Mouse (Mus musculus) embryonic facial prominence, embryonic 12.5 days (tissue): ENCODE results near the gene Top2a. TPM values are rescaled to one million over a fixed set of nuclear protein-coding genes. Genes with fewer than 3 reads are reported as not detected.

Experiments
- ATAC-seq: fragments of 200-750 bp; cut with Nextera tagmentation; 2 replicates; pipeline ENCODE4 v1.8.0; 2017; ENCODE audit not compliant: insufficient number of reproducible peaks, insufficient read depth, low FRiP score, low TSS enrichment
- H3K27ac ChIP-seq: fragments of 300-500 bp; sonication (generic); 2 replicates; pipeline ENCODE4 v1.5.1; 2016; ENCODE audit warnings: mild to moderate bottlenecking
- H3K27me3 ChIP-seq: fragments of 300-500 bp; sonication (generic); 2 replicates; pipeline ENCODE4 v1.6.1; 2016; ENCODE audit warnings: mild to moderate bottlenecking, moderate library complexity
- H3K36me3 ChIP-seq: fragments of 300-500 bp; sonication (generic); 2 replicates; pipeline ENCODE4 v1.6.1; 2016; ENCODE audit warnings: mild to moderate bottlenecking
- H3K4me1 ChIP-seq: fragments of 300-500 bp; sonication (generic); 2 replicates; pipeline ENCODE4 v1.6.1; 2016
- H3K4me2 ChIP-seq: fragments of 300-500 bp; sonication (generic); replicated peaks from 2 replicates; pipeline ENCODE4 v1.6.1; 2016; ENCODE audit warnings: mild to moderate bottlenecking, moderate library complexity
- H3K4me3 ChIP-seq: fragments of 300-500 bp; sonication (generic); 2 replicates; pipeline ENCODE4 v1.5.1; 2016; ENCODE audit warnings: mild to moderate bottlenecking
- H3K9ac ChIP-seq: fragments of 300-500 bp; sonication (generic); 2 replicates; pipeline ENCODE4 v1.6.1; 2016; ENCODE audit warnings: mild to moderate bottlenecking, moderate library complexity
- H3K9me3 ChIP-seq: fragments of 300-500 bp; sonication (generic); 2 replicates; pipeline ENCODE4 v1.6.1; 2016; ENCODE audit warnings: mild to moderate bottlenecking, moderate library complexity
- WGBS: fragments of 180-500 bp; shearing (Covaris S2); methylation state at CpG from one replicate; pipeline ENCODE4 v1.1.7; 2016; 5-methylcytosine and 5-hydroxymethylcytosine counted together
- polyA plus RNA-seq: library from polyadenylated mRNA; unstranded; fragments of >200 nt; fragmentation: Nextera tagmentation; extraction: Ambion mirVana; gene quantifications from 2 replicates; pipeline ENCODE4 v1.2.1, GENCODE M21; 2016

Top2a gene
- polyA plus RNA-seq, 1 experiment from 2014 or later: 288 TPM

DNA sequence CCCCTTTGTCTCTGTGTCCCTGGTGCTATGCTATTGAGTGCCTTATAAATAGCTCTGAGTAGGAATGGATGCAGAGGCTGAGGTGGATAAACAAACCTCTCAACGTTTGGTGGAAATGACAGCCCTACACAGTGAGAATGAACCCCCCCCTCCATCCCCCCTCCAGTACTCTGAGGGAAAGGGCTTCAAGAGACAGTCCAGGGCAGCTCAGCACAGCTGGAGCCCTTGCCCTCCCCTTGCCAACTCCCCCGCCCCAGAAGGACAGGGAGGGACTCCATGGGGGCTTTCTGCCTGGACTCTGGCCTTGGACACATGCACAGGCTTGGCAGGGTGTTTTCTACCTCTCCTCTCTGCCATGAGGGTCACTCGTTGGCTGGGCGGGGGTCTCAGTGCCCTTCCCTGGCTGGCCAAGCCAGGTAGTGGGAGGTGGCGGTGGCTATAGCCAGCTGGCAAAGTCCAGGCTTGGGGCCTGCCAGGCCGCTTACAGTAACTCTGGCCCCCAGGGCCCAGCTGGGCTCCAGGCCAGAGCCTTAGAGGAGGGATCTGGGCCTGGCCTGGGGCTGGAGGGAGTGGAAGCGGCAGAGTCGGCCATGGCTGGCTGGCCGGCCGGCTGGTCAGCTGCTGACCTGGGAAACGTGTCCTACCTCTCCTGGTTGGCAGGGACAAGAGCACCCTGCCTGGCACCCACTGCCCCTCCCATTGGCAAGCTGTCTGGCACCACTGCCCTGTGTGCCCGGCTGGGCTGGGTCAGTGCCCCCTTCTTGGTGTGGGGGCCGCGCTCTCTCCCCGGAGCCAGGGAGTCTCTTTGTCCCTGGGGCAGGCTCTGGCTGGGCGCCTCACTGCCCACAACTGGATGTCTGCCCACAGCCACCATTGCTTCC, 72.7 kb downstream of the Top2a start:
- H3K4me3 ChIP-seq: no peak overlapping the region
- no peaks in the 10 kb centered on the region for H3K27me3 ChIP-seq
- WGBS: 72% methylated on average over 16 of the region's 16 CpGs
- H3K9me3 ChIP-seq: no peaks in the 10 kb centered on the region
- no peak for ATAC-seq
- H3K27ac ChIP-seq: peak overlapping the region; percentile 60; the same call in 1 of the 2 replicates
- H3K36me3 ChIP-seq: peaks cover 27% of the 10 kb centered on the region
- peaks cover 68% of the 10 kb centered on the region for H3K4me1 ChIP-seq
- no peak overlapping the region; the same call in 1 of the 2 replicates for H3K9ac ChIP-seq
- no peak overlapping the region for H3K4me2 ChIP-seq

DNA sequence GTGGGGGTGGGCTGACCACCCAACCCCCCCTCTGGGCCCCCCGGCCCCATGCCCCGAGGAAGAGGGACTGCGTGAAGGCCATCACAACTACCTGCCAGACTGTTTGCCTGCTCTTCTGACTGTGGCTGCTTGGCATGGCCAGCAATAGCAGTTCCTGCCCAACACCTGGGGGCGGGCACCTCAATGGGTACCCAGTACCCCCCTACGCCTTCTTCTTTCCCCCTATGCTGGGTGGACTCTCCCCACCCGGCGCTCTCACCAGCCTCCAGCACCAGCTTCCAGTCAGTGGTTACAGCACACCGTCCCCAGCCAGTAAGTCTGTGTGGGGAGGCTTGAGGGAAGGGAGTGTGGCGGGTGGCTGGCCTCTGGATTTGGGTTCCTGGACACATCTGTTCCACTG, 73.5 kb downstream of the Top2a start:
- Histone ChIP-seq H3K27me3 (no peaks in the 10 kb centered on the region), H3K36me3 (peaks cover 26% of the 10 kb centered on the region), H3K4me2 (no peak overlapping the region), H3K4me1 (peaks cover 69% of the 10 kb centered on the region), H3K4me3 (no peak overlapping the region), H3K9me3 (no peaks in the 10 kb centered on the region), H3K27ac (no peak overlapping the region), H3K9ac (no peak overlapping the region)
- ATAC-seq: no peak
- WGBS: 83% methylated on average over 9 of the region's 9 CpGs

DNA sequence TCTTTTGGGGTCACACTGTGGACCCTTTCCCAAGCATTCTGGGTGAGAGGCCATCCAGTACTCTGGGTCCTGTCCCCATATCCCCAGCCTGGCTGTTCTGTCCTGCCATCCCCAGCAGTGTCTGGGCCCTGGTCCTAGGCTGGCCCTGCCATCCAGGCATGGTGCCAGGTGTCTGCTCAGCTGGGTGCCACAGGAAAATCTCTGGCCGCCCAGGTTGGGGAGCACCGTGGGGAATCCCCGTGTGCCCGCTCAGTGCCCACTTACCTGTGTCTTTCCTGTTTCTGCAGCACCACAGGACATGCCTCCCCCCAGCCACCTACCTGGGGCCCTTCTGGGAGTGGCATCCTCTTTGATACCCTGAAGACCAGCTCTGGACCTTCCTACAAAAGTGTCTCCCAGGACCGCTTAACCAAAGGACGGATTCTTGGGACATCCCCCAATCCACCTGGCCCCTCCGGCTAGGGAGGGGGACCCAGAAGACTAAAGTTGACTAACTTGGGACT, 74.0 kb downstream of the Top2a start:
- peaks cover 69% of the 10 kb centered on the region for H3K4me1 ChIP-seq
- no peak overlapping the region for H3K9ac ChIP-seq
- no peak for ATAC-seq
- H3K27me3 ChIP-seq: no peaks in the 10 kb centered on the region
- no peak overlapping the region for H3K27ac ChIP-seq
- no peaks in the 10 kb centered on the region for H3K9me3 ChIP-seq
- WGBS: 79% methylated on average over 7 of the region's 7 CpGs
- no peak overlapping the region for H3K4me2 ChIP-seq
- no peak overlapping the region for H3K4me3 ChIP-seq
- peaks cover 26% of the 10 kb centered on the region for H3K36me3 ChIP-seq

DNA sequence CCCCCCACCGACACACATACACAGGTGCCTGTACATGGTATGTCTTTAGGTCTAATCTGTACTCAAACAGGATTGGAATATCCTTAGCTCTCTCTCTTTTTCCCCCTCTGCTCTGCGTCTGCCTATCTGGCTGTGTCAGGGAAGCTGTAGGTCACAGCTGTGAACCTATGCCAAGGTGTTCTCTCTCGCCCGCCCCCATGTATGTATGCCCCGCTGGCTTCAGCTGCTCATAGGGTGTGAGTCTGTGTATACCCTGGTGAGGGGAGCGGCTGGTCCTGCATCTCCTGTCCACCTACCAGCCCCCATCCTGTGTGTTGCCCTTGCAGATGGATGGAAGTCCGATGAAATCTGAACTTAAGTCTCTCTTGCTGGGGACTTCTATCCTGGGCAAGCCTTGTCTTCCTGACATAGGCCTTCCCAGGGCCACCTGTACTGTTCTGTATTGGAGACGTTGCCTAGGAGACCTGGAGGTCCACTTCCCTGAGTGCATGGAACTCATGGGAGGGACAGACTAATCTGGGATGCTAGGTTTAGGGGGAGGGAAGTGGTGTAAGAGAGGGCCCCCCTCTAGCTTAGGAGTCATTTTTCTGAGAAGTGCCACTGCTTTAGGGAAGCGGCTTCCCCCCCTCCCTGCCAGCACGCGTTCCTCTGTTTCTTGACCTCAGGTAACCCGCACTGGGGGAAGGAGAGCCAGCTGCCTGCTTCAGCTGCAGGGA, 74.6 kb downstream of the Top2a start:
- no peak overlapping the region for H3K9ac ChIP-seq
- H3K9me3 ChIP-seq: no peaks in the 10 kb centered on the region
- H3K4me1 ChIP-seq: peaks cover 69% of the 10 kb centered on the region
- H3K27me3 ChIP-seq: no peaks in the 10 kb centered on the region
- WGBS: 65% methylated on average over 12 of the region's 12 CpGs
- no peak overlapping the region for H3K27ac ChIP-seq
- peaks cover 26% of the 10 kb centered on the region for H3K36me3 ChIP-seq
- H3K4me3 ChIP-seq: no peak overlapping the region
- H3K4me2 ChIP-seq: no peak overlapping the region
- no peak for ATAC-seq

DNA sequence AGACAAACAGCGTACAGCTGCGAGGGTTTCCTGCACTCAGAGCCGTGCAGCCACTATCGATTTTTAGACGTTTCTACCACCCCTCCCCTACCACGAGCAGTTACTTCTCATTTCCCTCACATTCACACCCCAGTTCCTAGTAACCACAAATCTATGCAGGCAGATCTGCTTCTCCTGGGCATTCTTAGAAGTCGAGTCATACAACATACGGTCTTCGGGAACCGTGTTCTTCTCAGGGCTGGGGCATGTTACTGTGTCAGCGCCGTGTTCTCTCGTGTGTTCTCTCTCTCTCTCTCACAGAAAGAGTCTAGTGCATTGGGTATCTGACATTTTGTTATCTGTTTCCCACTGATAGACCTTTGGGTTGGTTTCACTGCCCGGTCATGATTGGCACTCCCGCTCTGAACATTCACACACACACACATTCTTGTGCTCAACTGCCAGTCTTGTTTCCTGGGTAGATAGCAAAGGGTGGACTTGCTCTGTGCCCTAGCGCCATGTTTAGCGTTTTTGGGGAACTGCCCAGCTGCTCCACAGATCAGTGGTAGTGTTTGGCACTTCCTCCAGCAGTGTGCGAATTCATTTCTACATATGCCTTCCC, 75.9 kb downstream of the Top2a start:
- H3K36me3 ChIP-seq: peaks cover 26% of the 10 kb centered on the region
- peaks cover 69% of the 10 kb centered on the region for H3K4me1 ChIP-seq

DNA sequence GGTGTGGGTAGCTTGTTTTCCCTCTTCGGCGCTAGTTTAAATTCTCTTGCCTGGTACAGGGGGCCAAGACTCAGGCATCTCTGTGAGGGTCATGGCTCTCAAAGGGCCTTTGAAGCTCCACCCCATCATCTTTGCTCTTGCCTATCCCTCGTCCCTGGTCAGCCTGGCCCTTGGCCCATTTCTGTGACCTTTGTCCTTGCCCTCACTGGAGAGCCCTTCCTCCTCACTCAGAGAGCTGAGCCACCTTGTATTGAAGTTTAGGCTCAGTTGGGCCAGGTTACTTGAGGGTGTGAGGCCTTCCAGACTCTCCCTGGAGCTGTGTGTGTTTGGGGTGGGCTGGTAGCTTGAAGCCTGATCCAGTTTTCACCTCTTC, 78.4 kb downstream of the Top2a start:
- Histone ChIP-seq H3K27me3 (no peaks in the 10 kb centered on the region), H3K4me3 (no peak overlapping the region), H3K9ac (no peak overlapping the region), H3K36me3 (peaks cover 11% of the 10 kb centered on the region), H3K4me1 (peaks cover 77% of the 10 kb centered on the region), H3K9me3 (no peaks in the 10 kb centered on the region), H3K27ac (peak overlapping the region; percentile 46; the same call in 1 of the 2 replicates), H3K4me2 (peak overlapping the region; percentile 91; the same call in 1 of the 2 replicates)
- WGBS: 44% methylated on average over 3 of the region's 3 CpGs
- no peak for ATAC-seq

More for the DNA sequence above, 75.9 kb downstream of the Top2a start:
- Histone ChIP-seq H3K27ac (0 out of 2 replicates have a peak overlapping the region, but pooled peaks have one; percentile 0), H3K4me2 (no peak overlapping the region), H3K9ac (no peak overlapping the region), H3K4me3 (no peak overlapping the region), H3K27me3 (no peaks in the 10 kb centered on the region), H3K9me3 (no peaks in the 10 kb centered on the region)
- ATAC-seq: no peak
- 83% methylated on average over 18 of the region's 18 CpGs for WGBS

DNA sequence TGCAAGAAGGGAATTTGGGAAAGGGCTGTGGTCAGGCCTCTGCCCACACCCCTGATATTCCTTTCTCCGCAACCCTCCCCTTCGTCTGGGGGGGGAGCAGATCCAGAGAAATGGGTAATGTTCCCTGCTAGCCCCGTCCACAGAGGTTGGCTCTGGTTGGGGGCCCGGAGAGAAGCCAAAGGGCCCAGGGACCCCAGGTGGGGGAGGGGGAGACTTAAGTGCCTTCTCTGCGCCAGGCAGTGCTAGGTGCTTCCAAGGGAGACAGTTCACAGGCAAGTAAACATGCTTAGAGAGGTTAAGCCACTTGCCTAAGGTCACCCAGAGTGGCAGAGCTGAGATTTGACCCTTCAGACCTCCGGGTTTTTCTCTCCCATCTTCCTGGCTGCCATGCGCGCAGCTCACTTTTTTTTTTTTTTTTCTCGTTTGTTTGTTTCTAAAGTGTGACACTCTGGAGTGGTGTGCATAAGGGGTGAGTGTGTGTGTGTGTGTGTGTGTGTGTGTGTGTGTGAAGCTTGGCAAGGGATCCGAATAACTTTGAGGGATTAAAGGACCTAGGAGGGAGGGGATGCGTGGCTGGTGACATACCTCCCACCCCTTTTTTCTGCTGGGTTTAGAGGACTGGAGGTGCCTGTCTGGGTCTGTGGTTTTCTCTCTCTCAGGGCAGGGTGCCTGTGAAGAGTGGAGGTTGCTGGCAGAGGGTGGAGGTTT, 78.9 kb downstream of the Top2a start:
- ATAC-seq: no peak
- WGBS: 20% methylated on average over 11 of the region's 11 CpGs
- peaks cover 6% of the 10 kb centered on the region for H3K36me3 ChIP-seq
- peak overlapping the region; percentile 91 for H3K4me2 ChIP-seq
- H3K27me3 ChIP-seq: no peaks in the 10 kb centered on the region
- no peaks in the 10 kb centered on the region for H3K9me3 ChIP-seq
- peaks cover 80% of the 10 kb centered on the region for H3K4me1 ChIP-seq
- peak overlapping the region; percentile 55; the same call in 1 of the 2 replicates for H3K9ac ChIP-seq
- H3K27ac ChIP-seq: peak overlapping the region; percentile 99
- H3K4me3 ChIP-seq: no peak overlapping the region

DNA sequence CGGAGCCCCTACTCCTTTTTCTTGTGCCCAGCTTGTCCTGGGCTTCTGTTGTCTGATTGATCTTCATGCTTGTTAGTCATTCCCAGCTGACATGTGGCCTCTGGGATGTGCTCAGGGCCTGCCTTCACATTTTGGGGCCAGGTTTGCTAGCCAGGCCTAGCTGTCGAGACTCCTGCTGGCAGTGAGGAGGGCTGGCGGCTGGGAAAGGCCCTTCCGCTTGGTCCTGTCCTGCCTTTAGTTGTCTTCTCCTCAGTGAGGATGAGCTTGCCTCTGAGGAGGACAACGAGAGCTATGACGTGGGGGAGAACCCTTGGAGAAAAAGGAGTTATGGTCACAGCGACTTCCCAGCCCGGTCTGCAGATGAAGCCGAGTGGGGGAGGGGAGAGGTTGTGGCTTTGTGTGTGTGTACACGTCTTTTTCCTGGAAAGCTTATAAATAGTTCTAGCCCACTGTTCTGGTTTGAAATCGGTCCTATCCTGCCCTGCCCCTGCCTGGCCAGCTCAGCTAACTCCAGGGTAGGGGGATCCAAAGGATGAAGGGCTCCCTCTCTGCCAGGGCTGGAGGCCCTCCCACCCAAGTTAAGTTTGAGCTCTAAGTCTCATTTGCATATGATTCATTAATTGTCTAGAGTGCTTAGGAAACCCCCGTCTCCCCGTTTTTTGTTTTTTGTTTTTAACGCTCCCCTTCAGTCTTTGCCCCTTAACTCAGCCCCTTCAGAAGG, 80.1 kb downstream of the Top2a start:
- Histone ChIP-seq H3K27ac (peak overlapping the region; percentile 99), H3K4me1 (peaks cover 80% of the 10 kb centered on the region), H3K4me3 (0 out of 2 replicates have a peak overlapping the region, but pooled peaks have one; percentile 5), H3K36me3 (no peaks in the 10 kb centered on the region), H3K9me3 (no peaks in the 10 kb centered on the region), H3K9ac (peak overlapping the region; percentile 55; the same call in 1 of the 2 replicates), H3K4me2 (peak overlapping the region; percentile 91), H3K27me3 (no peaks in the 10 kb centered on the region)
- 30% methylated on average over 14 of the region's 14 CpGs for WGBS
- no peak for ATAC-seq
